In the genomic region with DNA sequence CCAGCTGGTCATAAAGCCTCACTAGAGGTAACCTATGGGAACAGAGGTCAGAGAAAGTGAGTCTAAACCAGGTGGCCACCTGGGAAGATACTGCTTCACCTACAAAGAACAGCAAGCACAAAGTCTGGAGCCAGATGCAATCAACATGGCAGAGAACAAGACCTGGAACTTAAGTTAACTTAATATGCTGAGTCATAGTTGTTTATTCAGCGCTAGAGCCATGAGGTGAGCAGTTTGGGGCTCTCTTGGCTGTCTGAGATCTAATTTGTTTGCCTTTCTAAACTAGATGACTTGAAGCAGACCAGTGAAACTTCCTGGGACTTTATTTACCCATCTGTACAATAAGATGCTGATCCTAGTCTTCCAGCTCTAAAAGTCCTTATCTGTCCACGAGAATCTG, we compare ENCODE assay signal across 27 mouse cellular contexts. TPM values are rescaled to one million over a fixed set of nuclear protein-coding genes. Genes with fewer than 3 reads are reported as not detected.
DNase-seq lines count a peak whose midpoint lies in the region; ATAC-seq and TF ChIP-seq lines count a peak whose summit lies in the region.
"Had no signal": no experiment of that assay in that cellular context is flagged by ENCODE, and none has a peak within 500 bp of the region (broad histone marks: within the 10 kb centered on the region; RNA-seq: fewer than 3 reads in every experiment).

No protein-coding gene starts in this region.

- 76% methylated on average over 2 of the region's 2 CpGs for WGBS in heart, embryonic 13.5 days
- WGBS in heart, embryonic 11.5 days (ENCODE audit: insufficient replicate concordance): 76% methylated on average over 2 of the region's 2 CpGs
- 72% methylated on average over 2 of the region's 2 CpGs for WGBS in liver, embryonic 15.5 days (ENCODE audit: insufficient replicate concordance)
- 87% methylated on average over 2 of the region's 2 CpGs for WGBS in thymus, adult 2 months

- no peaks in the 10 kb centered on the region for H3K27me3 ChIP-seq in heart, embryonic 13.5 days (replicated peaks)
- no peaks in the 10 kb centered on the region for H3K27me3 ChIP-seq in heart, embryonic 11.5 days (ENCODE audit: control insufficient read depth, insufficient read depth, low read length)
- no peaks in the 10 kb centered on the region for H3K27me3 ChIP-seq in liver, embryonic 15.5 days
- no peaks in the 10 kb centered on the region for H3K27me3 ChIP-seq in thymus, adult 2 months (ENCODE audit: control insufficient read depth, insufficient read depth, low read length)
- H3K27me3 ChIP-seq: forebrain, embryonic 12.5 days; hindbrain, embryonic 12.5 days; megakaryocyte, embryonic 14.5 days; neural tube, embryonic 15.5 days; Patski; stomach, embryonic 15.5 days had no signal

- no peak for TF ChIP-seq POLR2A in thymus, adult 2 months (IDR thresholded peaks at IDR 0.05; ENCODE audit: control insufficient read depth, extremely low read depth, insufficient read depth, low read length, poor library complexity)

- no peak overlapping the region for H3K9ac ChIP-seq in heart, embryonic 13.5 days
- no peak overlapping the region for H3K9ac ChIP-seq in heart, embryonic 11.5 days (ENCODE audit: low read depth, low read length)
- no peak overlapping the region for H3K9ac ChIP-seq in liver, embryonic 15.5 days
- H3K9ac ChIP-seq: forebrain, embryonic 12.5 days; hindbrain, embryonic 12.5 days; neural tube, embryonic 15.5 days; stomach, embryonic 15.5 days had no signal

- DNase-seq in thymus, postnatal 14 days: no peak
- DNase-seq in thymus, adult 2 months: no peak
- DNase-seq in thymus, postnatal 36 days: no peak
- DNase-seq: adrenal gland, postnatal 14 days; cerebellum, adult 11-12 months; gastrocnemius, postnatal 25 days; heart, postnatal 10 days; kidney, adult 2 months; kidney, postnatal 10 days; left cerebral cortex, postnatal 4 days; lung, adult 18-20 months; right cerebral cortex, postnatal 14 days; thymus, adult 18-20 months had no signal

- no peak for TF ChIP-seq CTCF in thymus, adult 2 months (IDR thresholded peaks at IDR 0.05; ENCODE audit: borderline replicate concordance, control insufficient read depth, extremely low read depth, insufficient read depth, low read length, poor library complexity)

- no peak overlapping the region for H3K4me3 ChIP-seq in heart, embryonic 13.5 days
- no peak overlapping the region for H3K4me3 ChIP-seq in heart, embryonic 11.5 days (ENCODE audit: low read depth, low read length)
- H3K4me3 ChIP-seq in liver, embryonic 15.5 days (replicated peaks): no peak overlapping the region
- H3K4me3 ChIP-seq in thymus, adult 2 months (ENCODE audit: control insufficient read depth, insufficient read depth, low read length): no peak overlapping the region
- H3K4me3 ChIP-seq: forebrain, embryonic 12.5 days; hindbrain, embryonic 12.5 days; left cerebral cortex, adult 2 months; megakaryocyte, embryonic 14.5 days; neural tube, embryonic 15.5 days; stomach, embryonic 15.5 days had no signal

- H3K9me3 ChIP-seq in heart, embryonic 13.5 days: no peaks in the 10 kb centered on the region
- H3K9me3 ChIP-seq in heart, embryonic 11.5 days (replicated peaks; ENCODE audit: control insufficient read depth, low read length): no peaks in the 10 kb centered on the region
- H3K9me3 ChIP-seq in liver, embryonic 15.5 days (replicated peaks): no peaks in the 10 kb centered on the region
- H3K9me3 ChIP-seq: forebrain, embryonic 12.5 days; hindbrain, embryonic 12.5 days; megakaryocyte, embryonic 14.5 days; neural tube, embryonic 15.5 days; stomach, embryonic 15.5 days had no signal

- H3K4me2 ChIP-seq in heart, embryonic 13.5 days: no peak overlapping the region
- H3K4me2 ChIP-seq in heart, embryonic 11.5 days: no peak overlapping the region
- H3K4me2 ChIP-seq in liver, embryonic 15.5 days: no peak overlapping the region
- H3K4me2 ChIP-seq: forebrain, embryonic 12.5 days; hindbrain, embryonic 12.5 days; neural tube, embryonic 15.5 days; stomach, embryonic 15.5 days had no signal

- ATAC-seq in heart, embryonic 13.5 days (ENCODE audit: extremely low read depth, insufficient number of reproducible peaks, low FRiP score, low TSS enrichment): peak; percentile 63
- ATAC-seq in heart, embryonic 11.5 days (replicated peaks; ENCODE audit: insufficient number of reproducible peaks, low FRiP score, low TSS enrichment): no peak
- peak; percentile 88 for ATAC-seq in erythroid progenitor cell, adult 5-6 weeks (replicated peaks; ENCODE audit: low FRiP score, poor library complexity, severe bottlenecking)
- ATAC-seq in liver, embryonic 15.5 days (ENCODE audit: insufficient read depth): peak; percentile 91
- ATAC-seq: activated CD4-positive, CD25-positive, alpha-beta regulatory T cell, adult 4 months; inflammation-experienced regulatory T-cells, adult 6 months; midbrain, embryonic 16.5 days; Patski had no signal

- peak overlapping the region; percentile 39; the same call in 1 of the 2 replicates for H3K27ac ChIP-seq in heart, embryonic 13.5 days (replicated peaks)
- H3K27ac ChIP-seq in heart, embryonic 11.5 days (ENCODE audit: low read depth, low read length): no peak overlapping the region
- H3K27ac ChIP-seq in liver, embryonic 15.5 days (replicated peaks): peak overlapping the region; percentile 79
- H3K27ac ChIP-seq in thymus, adult 2 months (ENCODE audit: control insufficient read depth, insufficient read depth, low read length): no peak overlapping the region
- H3K27ac ChIP-seq: forebrain, embryonic 12.5 days; hindbrain, embryonic 12.5 days; left cerebral cortex, adult 2 months; neural tube, embryonic 15.5 days; stomach, embryonic 15.5 days had no signal

- H3K36me3 ChIP-seq in heart, embryonic 13.5 days: peaks cover 47% of the 10 kb centered on the region
- no peaks in the 10 kb centered on the region for H3K36me3 ChIP-seq in heart, embryonic 11.5 days (ENCODE audit: control insufficient read depth, insufficient read depth, low read length)
- peaks cover 61% of the 10 kb centered on the region for H3K36me3 ChIP-seq in liver, embryonic 15.5 days (replicated peaks)
- H3K36me3 ChIP-seq in thymus, adult 2 months (ENCODE audit: control insufficient read depth, insufficient read depth, low read length): peaks cover 17% of the 10 kb centered on the region
- H3K36me3 ChIP-seq: neural tube, embryonic 15.5 days had no signal

- H3K4me1 ChIP-seq in heart, embryonic 13.5 days: no peaks in the 10 kb centered on the region
- H3K4me1 ChIP-seq in heart, embryonic 11.5 days (ENCODE audit: control insufficient read depth, insufficient read depth, low read length): no peaks in the 10 kb centered on the region
- H3K4me1 ChIP-seq in liver, embryonic 15.5 days (replicated peaks): peaks cover 13% of the 10 kb centered on the region
- no peaks in the 10 kb centered on the region for H3K4me1 ChIP-seq in thymus, adult 2 months (replicated peaks; ENCODE audit: control insufficient read depth, insufficient read depth, low read length)
- H3K4me1 ChIP-seq: forebrain, embryonic 12.5 days; hindbrain, embryonic 12.5 days; neural tube, embryonic 15.5 days; stomach, embryonic 15.5 days had no signal

RNA-seq across cellular contexts. Expression of a gene that starts 12.4 kb away (rescaled TPM):
- polyA plus RNA-seq in heart, embryonic 13.5 days (2015; fragmentation: Nextera tagmentation; extraction: Ambion mirVana): 22.3 and 23.6 TPM in 2 replicates
- polyA plus RNA-seq in heart, embryonic 11.5 days (2014; fragmentation: Nextera tagmentation; extraction: Ambion mirVana): 24.8 and 26.2 TPM in 2 replicates
- 44.7 and 50.3 TPM in 2 replicates for total RNA-seq in erythroid progenitor cell, adult 5-6 weeks (2015; ENCODE audit: low replicate concordance)
- 45.6 and 47.0 TPM in 2 replicates for total RNA-seq in erythroid progenitor cell, adult 5-6 weeks (2017; ENCODE audit: low replicate concordance)
- polyA plus RNA-seq in liver, embryonic 15.5 days (2015; fragmentation: Nextera tagmentation; extraction: Ambion mirVana): 24.3 and 27.0 TPM in 2 replicates
- 6.6 TPM in 2 replicates for polyA plus RNA-seq in thymus, adult 2 months (2012; rRNA removed)

Comparison
In these comparisons a context has a peak if more than half of its experiments do, and no peak if none do; other contexts are left out.
1. H3K27ac ChIP-seq: peak in heart, embryonic 13.5 days (single experiment) and liver, embryonic 15.5 days (single experiment); none in heart, embryonic 11.5 days (single experiment) and thymus, adult 2 months (single experiment).